Mouse (Mus musculus): ENCODE results near the gene Cacul1. TPM values are rescaled to one million over a fixed set of nuclear protein-coding genes. Genes with fewer than 3 reads are reported as not detected.
"Not testable (repeated sequence)": the region's sequence is repeated elsewhere in the genome, so short reads cannot be mapped to it uniquely, and the experiment has no call there.

Gene Cacul1
- total RNA-seq (2022): 10 to 100 TPM; 48.5 to 52.5 (median 49.6) TPM

- DNase-seq (ENCODE audit: low spot score in 2 of 2): peak; percentile 93 to 94
Measured at GRCm38 (mm10) chr19:60580582-60581339, at the start of gene Cacul1. Gene Cacul1 (minus strand): TSS chr19:60581025.

DNA sequence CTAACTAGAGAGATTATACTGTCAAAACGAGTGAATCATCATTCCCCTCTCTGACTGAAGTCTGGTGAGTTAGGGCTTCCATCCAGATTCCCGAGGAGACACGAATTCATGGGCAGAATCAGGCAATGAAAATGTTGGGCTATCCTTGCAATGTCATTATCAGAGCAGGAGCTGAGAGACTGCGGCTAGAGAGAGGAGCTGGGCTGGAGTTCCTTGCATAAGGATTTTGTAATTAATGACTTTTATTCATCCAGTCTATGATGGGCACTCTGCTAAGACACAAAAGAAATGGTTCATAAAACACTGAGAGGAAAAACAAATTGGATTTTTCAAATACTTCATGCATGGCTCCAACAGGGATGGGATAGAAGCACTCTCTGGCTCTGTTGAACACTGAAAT, 38.6 kb upstream of the Cacul1 start:
- DNase-seq (ENCODE audit: low spot score in 2 of 2): no peak

- DNase-seq (ENCODE audit: low spot score in 2 of 2): no peak
Measured at GRCm38 (mm10) chr19:60617007-60617406, 36.2 kb upstream of the Cacul1 start.

- DNase-seq (ENCODE audit: low spot score in 2 of 2): peak in 1 of 2 experiments; percentile 14
Measured at GRCm38 (mm10) chr19:60615470-60616200, 34.8 kb upstream of the Cacul1 start.

- no peak for DNase-seq (ENCODE audit: low spot score in 2 of 2)
Measured at GRCm38 (mm10) chr19:60611525-60612215, 30.8 kb upstream of the Cacul1 start.

DNA sequence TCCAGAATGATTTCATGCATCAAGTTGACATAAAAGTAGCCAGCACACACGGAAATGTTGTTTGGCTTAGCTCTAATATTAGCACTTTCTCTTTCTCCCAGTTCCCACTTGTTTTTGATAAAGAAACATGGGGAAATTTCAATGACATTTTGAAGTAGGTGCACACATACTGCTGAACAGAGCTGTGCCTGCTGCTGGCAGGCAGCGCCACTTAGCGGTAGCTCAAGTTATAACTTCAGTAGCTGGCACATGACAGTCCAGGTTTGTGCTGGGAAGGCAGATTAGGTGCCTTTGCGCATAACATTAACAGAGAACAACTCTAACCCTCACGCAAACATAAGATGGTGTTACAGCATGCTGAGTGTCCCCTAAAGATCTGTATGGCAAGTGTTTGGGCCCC, 27.9 kb upstream of the Cacul1 start:
- no peak for DNase-seq (ENCODE audit: low spot score in 2 of 2)

DNA sequence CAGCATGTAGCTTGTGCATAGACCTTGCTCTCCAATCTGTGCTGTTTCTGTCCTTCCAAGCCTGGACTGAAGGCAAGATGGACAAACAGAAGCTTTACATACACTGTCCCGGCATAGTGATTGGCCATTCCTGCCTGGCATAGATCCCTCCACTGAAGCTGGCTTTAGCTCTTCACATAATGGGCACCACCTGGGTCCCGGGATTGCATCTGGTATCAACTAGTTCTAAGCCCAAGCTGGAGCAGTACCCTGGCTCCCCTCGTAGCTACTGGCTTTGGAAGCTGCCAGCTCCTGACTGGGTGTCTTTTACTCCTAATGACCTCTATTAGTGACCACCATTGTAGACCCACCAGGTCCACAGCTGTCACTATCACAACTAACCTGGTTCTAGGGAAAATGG, 22.8 kb upstream of the Cacul1 start:
- DNase-seq (ENCODE audit: low spot score in 2 of 2): no peak

GRCm38 (mm10) chr19:60602066-60602465, 21.2 kb upstream of the Cacul1 start:
- DNase-seq (ENCODE audit: low spot score in 2 of 2): not testable (repeated sequence)

DNA sequence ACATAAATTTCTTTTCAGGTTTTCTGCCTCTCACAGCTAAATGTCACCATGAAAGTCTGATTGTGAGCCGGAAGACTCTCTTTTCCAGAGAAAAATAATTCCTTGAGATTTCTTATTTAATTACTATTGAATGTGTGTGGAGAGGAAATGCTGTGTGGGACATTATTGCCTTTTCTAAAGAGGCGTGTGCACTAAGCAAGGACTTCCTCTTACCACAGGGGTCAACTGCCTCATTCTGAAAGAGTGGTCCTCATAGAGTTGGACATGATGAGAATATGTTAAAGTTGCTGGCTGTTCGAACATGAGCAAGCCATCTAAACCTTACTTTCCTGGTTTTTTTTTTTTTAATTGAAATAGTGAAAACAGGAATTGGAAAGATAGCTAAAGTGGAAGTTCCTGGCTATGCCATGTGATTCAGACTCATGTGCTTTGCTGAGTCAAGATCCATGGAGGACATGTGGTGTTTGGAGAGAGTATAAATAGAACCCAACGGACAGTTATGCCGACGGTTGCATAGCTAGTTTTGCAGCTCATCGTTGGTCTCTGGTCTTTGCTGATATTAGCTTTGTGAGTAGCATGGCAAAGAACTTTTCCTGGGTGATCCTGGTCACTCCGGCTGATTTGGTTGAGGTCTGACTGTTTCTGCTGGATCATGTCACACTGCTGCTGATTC, 17.3 kb upstream of the Cacul1 start:
- DNase-seq (ENCODE audit: low spot score in 2 of 2): no peak

GRCm38 (mm10) chr19:60589646-60590045, 8.8 kb upstream of the Cacul1 start:
- no peak for DNase-seq (ENCODE audit: low spot score in 2 of 2)

DNA sequence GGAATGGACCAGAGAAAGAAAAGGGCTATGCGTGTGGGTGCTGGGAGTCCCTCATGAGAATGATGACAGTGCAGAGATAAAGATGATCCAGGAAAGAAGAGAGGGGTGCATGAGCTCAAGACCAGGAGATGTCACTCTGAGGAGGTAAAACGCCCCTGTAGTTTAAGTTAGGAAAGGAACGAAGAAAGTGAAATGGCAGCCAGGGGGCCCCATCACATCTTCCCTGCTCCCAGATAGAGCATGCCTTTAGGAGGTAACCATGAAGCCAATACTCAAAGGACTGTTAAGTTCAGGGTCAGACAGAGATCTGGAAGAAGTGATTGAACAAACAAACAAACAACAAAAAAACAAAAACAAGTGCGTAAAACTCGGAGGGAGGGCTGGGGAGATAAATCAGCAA, 5.8 kb upstream of the Cacul1 start:
- DNase-seq (ENCODE audit: low spot score in 2 of 2): no peak

GRCm38 (mm10) chr19:60583201-60583600, 2.4 kb upstream of the Cacul1 start:
- no peak for DNase-seq (ENCODE audit: low spot score in 2 of 2)

GRCm38 (mm10) chr19:60581377-60582290, 809 bp upstream of the Cacul1 start:
- no peak for DNase-seq (ENCODE audit: low spot score in 2 of 2)

DNA sequence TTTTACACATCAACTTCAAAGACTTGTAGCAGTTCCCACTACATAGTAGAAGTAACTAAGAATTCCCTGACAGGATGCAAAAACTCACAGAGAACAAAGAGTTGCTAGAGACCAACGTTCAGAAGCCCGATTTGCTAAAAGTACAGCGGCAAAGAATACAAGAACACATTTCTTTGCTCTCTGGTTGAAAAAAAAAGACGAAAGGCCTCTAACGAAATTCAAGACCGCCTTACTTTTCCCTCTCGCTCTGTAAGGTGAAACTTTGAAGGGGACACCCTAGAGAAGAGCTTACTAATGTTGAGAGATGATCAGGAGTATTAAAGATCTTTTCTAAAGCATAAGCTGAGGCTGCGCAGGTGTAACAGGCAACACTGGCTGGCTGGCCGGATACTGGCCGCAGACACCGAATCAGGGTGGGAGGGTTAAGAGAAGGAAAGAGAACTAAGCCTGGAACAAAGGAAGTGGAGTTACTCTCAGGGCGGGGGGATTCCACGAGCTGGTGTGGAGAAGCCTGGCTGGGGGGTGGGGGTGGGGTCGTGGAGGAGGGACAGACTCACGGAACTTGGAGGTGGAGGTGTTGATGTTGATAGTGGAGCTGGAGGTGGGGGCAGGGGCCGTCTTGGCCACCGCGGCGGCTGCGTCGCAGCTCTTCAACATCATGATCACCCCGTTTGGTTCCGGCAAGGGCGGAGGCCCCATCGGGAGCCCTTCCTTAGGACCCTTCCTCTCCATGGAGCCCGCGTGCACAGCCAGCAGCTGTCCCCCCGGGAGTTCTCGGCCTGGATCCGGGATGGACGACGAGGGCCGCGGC, 849 bp downstream of the Cacul1 start:
- DNase-seq (ENCODE audit: low spot score in 2 of 2): peak; percentile 22 to 31

DNA sequence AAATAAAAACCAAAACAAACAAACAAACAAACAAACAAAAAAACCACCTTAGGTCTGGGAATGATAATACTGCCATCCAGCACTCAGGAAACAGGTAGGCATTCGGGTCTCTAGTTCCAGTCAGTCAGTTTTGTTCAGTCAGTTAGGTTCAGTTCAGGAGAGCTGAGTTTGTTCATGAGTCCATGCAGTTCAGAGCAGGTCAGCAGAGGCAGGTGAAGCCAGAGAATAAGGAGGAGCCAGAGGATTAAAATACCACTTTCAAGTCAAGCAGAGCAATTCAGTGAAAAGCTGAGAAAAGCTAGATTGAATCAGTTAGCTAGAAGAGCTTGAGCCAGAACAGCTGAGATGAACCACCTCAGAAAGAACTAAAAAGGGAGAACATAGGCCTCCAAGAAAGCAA, 4.1 kb downstream of the Cacul1 start:
- no peak for DNase-seq (ENCODE audit: low spot score in 2 of 2)

DNA sequence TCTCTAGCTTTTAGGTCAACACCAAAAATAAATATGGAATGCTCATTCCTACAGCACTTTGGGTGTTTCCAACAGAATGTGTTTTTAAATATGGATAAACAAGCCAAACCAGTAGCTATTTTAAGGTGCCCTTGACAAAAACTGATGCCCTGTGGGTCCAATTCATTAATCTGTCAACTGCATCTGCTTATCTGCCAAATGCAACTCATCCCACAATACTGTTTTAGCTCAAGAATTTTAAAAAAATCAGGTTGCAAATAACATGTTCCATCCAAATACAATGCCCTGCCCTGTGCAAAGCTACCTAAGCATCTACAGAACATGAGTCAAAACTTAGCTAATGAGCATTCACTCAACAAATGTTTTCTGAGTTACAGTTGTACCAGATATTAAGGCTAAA, 20.3 kb downstream of the Cacul1 start:
- DNase-seq (ENCODE audit: low spot score in 2 of 2): no peak

- no peak for DNase-seq (ENCODE audit: low spot score in 2 of 2)
Measured at GRCm38 (mm10) chr19:60554866-60555438, 25.9 kb downstream of the Cacul1 start.

DNA sequence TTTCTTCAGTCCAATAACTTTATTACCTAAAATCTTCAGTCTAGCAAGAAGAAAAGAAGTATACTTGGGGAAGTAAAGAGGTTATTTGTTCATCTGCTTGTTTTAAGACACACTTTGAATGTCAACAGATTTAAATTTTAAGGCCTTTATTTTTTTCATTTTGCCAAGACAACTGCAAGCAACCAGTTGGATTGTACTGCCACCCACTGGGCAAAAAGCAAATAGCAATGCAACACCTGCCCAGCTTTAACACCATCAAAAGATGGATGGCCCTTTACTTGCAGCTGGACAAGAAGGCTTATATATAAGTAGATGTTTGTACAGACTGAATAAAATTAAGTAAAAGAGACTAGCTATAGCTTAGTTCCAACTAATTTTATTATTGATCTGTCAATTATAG, 27.3 kb downstream of the Cacul1 start:
- peak; percentile 18 to 60 for DNase-seq (ENCODE audit: low spot score in 2 of 2)

GRCm38 (mm10) chr19:60543302-60543701, 37.5 kb downstream of the Cacul1 start:
- no peak for DNase-seq (ENCODE audit: low spot score in 2 of 2)
